Mouse (Mus musculus): Measurements from ENCODE around the gene Map3k4.
"Not testable (repeated sequence)": the region's sequence is repeated elsewhere in the genome, so short reads cannot be mapped to it uniquely, and the experiment has no call there.

The Map3k4 gene

GRCm38 (mm10) chr17:12307251-12308135, 11.1 kb downstream of the Map3k4 start:
- DNase-seq (ENCODE audit: inconsistent ontology term): no peak

- DNase-seq (ENCODE audit: inconsistent ontology term): no peak
Measured at GRCm38 (mm10) chr17:12304658-12305057, 13.9 kb downstream of the Map3k4 start.

DNA sequence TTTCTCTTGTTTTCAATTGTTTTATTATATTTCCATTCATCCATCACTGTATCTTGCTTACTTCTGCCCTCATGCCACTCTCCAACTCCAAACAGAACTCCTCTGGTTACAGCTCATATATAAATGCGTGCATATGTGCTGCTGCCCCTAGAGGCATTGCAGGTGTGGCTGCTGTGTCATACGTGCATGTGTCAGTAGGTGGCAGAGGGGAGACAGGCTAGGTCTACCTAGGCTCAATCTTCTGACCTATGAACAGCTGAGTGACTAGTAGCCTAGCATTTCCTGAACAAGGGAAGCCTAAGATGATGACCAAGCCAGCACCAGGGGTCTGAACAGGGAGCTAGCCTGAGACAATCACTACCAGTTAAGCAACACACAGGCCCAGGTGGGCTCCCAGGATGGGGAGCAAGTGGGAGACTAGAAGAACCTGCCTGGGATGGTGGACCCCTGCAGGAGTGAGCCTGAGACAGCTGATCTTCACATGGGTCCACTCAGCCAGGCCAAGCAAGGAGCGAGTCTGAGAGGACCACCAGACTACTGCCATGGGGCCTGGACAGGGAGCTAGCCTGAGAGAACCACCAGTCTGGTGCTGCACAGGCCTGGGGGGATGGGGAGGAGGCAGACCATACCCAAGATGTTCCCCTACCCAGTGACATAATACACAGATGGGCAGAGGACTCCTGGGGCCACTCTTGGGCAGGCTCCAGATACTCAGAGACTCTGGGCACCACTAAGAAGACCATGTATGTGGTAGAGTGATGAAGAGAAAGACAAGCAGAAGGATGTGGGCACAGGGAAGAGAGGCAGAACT, 17.5 kb downstream of the Map3k4 start:
- no peak for DNase-seq (ENCODE audit: inconsistent ontology term)

GRCm38 (mm10) chr17:12300127-12300675, 18.4 kb downstream of the Map3k4 start:
- DNase-seq (ENCODE audit: inconsistent ontology term): no peak

- no peak for DNase-seq (ENCODE audit: inconsistent ontology term)
Measured at GRCm38 (mm10) chr17:12299371-12299770, 19.2 kb downstream of the Map3k4 start.

DNA sequence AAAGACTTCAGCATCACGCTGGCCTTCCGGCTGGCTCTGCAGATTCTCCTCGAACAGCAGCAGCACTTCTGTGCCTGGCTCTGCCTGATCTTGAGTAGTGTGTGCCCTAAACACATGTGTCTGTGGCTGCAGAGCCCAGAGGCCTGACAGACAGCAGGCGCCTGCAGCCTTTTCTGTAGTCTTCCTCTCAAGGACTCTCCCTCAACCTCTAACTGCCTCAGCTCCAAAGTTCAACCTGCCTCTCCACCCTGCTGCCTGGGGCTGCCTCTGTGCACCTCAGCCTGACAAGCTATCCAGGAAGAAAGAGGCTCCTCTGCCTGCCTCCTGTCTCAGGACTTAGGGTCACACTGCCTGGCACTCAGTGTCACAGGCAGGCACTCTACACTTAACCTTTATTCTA, 20.6 kb downstream of the Map3k4 start:
- DNase-seq (ENCODE audit: inconsistent ontology term): no peak

DNA sequence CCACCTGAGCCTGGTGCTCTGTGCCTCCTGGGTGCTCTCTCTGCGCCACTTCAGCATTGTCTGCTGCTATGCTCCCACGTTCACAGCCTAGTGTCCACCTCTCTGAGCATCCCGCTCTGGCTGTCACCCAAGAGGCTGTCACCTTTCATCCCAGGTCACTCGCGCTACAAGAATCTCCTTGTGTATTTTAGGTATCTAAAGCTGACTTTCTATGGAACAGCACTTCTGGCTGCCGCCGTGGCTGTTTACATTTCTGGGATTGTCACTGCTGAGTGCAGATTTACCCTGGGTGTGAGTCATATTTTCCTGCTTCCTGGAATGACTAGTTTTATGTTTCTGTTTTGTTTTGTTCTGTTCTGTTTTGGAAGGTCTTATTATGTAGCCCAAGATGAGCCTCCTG, 21.3 kb downstream of the Map3k4 start:
- DNase-seq (ENCODE audit: inconsistent ontology term): no peak

GRCm38 (mm10) chr17:12295926-12296325, 22.7 kb downstream of the Map3k4 start:
- DNase-seq (ENCODE audit: inconsistent ontology term): not testable (repeated sequence)

DNA sequence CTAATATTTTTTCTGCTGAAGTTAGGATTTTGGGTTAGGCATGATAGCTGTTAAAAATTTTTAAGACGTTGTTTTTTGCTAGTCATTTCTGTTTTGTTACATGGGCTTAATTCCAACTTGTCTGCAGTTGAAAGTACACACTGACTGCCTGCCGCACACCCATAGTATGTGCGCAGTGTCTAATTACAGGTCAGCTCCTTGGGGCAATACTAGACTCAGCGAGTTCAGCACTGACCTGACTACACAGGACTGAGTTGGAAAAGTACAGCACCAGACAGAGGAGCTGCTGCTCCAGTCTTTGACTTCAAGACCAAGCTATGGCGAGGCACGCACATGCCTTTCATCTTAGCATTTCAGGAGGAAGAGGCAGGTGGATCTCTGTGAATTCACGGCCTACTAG, 24.2 kb downstream of the Map3k4 start:
- no peak for DNase-seq (ENCODE audit: inconsistent ontology term)

GRCm38 (mm10) chr17:12293571-12293970, 25.0 kb downstream of the Map3k4 start:
- DNase-seq (ENCODE audit: inconsistent ontology term): peak; percentile 88

- DNase-seq (ENCODE audit: inconsistent ontology term): peak; percentile 85
Measured at GRCm38 (mm10) chr17:12292877-12293276, 25.7 kb downstream of the Map3k4 start.

DNA sequence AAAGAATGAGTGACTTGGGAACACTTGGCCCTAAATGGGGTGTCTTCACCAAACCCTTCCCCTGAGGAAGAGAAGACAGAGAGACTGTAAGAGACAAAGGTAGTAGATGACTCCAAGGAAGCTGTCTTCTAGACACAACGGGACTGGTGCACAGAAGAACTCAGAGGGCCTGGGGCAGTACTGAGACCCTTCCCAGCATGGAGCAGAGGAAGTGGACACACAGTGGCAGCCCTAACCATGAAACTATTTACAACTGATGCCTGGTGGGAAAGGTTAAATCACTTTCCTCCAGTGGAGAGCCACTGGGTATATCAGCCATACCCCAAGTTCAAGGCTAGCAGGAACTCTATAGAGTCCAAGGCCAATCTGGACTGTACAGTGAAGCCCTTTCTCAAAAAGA, 26.2 kb downstream of the Map3k4 start:
- DNase-seq (ENCODE audit: inconsistent ontology term): no peak

- no peak for DNase-seq (ENCODE audit: inconsistent ontology term)
Measured at GRCm38 (mm10) chr17:12291151-12291550, 27.4 kb downstream of the Map3k4 start.

- peak; percentile 76 for DNase-seq (ENCODE audit: inconsistent ontology term)
Measured at GRCm38 (mm10) chr17:12290735-12291134, 27.9 kb downstream of the Map3k4 start.

- DNase-seq (ENCODE audit: inconsistent ontology term): not testable (repeated sequence)
Measured at GRCm38 (mm10) chr17:12289836-12290235, 28.8 kb downstream of the Map3k4 start.

GRCm38 (mm10) chr17:12288871-12289270, 29.7 kb downstream of the Map3k4 start:
- DNase-seq (ENCODE audit: inconsistent ontology term): peak; percentile 73

GRCm38 (mm10) chr17:12279810-12280209, 38.8 kb downstream of the Map3k4 start:
- no peak for DNase-seq (ENCODE audit: inconsistent ontology term)

DNA sequence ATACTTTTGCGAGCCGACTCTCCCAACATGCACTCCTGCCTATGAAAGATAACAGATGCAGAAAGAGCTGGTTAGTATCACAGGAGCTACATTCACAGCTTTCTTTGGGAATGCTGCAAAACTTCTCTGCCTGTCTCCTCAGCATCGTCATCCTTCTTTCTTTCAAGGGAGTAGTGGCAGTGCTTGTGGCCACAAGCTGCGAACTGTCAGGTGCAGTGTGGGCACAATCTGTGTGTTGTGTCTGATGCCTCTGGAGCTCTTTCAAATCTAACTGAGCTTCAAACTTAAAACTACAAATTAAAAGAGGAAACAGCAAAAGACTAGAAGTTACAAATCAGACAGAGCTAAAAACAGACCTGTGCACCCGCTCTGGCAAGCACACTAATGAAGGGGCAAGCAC, 40.5 kb downstream of the Map3k4 start:
- no peak for DNase-seq (ENCODE audit: inconsistent ontology term)

- no peak for DNase-seq (ENCODE audit: inconsistent ontology term)
Measured at GRCm38 (mm10) chr17:12277297-12277696, 41.3 kb downstream of the Map3k4 start.

GRCm38 (mm10) chr17:12276496-12277200, 41.9 kb downstream of the Map3k4 start:
- no peak for DNase-seq (ENCODE audit: inconsistent ontology term)

DNA sequence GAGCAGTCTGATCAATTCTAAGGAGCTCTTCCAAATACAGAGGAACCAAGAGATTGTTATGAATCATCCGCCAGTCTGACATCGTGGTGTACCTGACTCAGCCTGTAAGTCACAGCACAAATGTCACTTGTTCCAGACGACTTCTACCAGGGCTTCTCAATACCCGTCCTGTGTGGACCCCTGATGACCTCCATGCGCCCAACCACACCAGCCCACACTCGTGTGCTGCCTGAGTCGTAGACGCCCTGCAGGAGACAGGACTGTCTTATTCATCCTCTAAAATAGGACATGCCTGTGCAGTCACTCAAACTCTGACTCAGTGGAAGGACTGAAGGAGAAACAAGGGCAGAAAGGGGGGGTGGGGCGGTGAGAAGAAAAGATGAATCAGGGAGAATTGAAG, 42.8 kb downstream of the Map3k4 start:
- DNase-seq (ENCODE audit: inconsistent ontology term): peak; percentile 93

DNA sequence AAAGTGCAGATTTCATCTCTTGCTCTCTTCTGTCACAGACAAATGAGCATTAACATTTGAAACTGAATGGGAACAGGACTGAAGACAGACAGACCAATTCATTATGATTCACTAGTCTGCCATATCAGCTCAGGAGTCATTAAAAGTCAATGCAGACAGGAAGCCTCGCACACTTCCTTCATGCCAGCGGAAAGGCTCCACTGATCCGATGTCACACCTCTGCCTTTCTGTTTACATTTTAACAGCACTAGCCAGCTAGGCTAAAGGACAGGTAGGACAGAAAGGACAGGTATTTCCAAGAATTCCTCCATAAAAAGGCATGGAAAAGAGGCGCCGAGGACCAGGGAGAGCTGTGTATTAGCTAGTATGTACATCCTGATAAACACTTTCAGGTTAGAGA, 45.6 kb downstream of the Map3k4 start:
- no peak for DNase-seq (ENCODE audit: inconsistent ontology term)
